Mouse (Mus musculus) retina, postnatal 1 day (tissue): ENCODE data around the gene S100a3.
A peak's percentile ranks its signal among the peaks of the same experiment; 100 is the strongest.

Source experiments
- DNase-seq: peaks from one replicate; pipeline ENCODE4 v3.0.0-alpha.2; 2012

Gene S100a3

GRCm38 (mm10) chr3:90575320-90575719 lies 14.9 kb downstream of the S100a3 start:
- no peak for DNase-seq

- no peak for DNase-seq
Measured at GRCm38 (mm10) chr3:90576351-90577001, 16.1 kb downstream of the S100a3 start.

- DNase-seq, result no peak
Measured at GRCm38 (mm10) chr3:90579433-90579832, 19.1 kb downstream of the S100a3 start.

GRCm38 (mm10) chr3:90581141-90581540 lies 20.8 kb downstream of the S100a3 start:
- no peak for DNase-seq

- DNase-seq, result peak; percentile 28
Measured at GRCm38 (mm10) chr3:90582156-90582555, 21.8 kb downstream of the S100a3 start.

- no peak for DNase-seq
Measured at GRCm38 (mm10) chr3:90582556-90582955, 22.2 kb downstream of the S100a3 start.

GRCm38 (mm10) chr3:90583893-90584292 lies 23.5 kb downstream of the S100a3 start:
- DNase-seq, result no peak

GRCm38 (mm10) chr3:90585595-90585994 lies 25.2 kb downstream of the S100a3 start:
- DNase-seq, result peak; percentile 84

GRCm38 (mm10) chr3:90586016-90586643 lies 25.8 kb downstream of the S100a3 start:
- DNase-seq, result no peak

- DNase-seq, result no peak
Measured at GRCm38 (mm10) chr3:90586906-90587305, 26.5 kb downstream of the S100a3 start.

GRCm38 (mm10) chr3:90587361-90588101 lies 27.2 kb downstream of the S100a3 start:
- no peak for DNase-seq

GRCm38 (mm10) chr3:90589390-90589789 lies 29.0 kb downstream of the S100a3 start:
- no peak for DNase-seq

GRCm38 (mm10) chr3:90589947-90590346 lies 29.6 kb downstream of the S100a3 start, which contains the start of gene S100a2:
TSS of gene S100a2 (plus strand) at chr3:90590247.
- no peak for DNase-seq

GRCm38 (mm10) chr3:90594466-90594865 lies 34.1 kb downstream of the S100a3 start:
- no peak for DNase-seq

- no peak for DNase-seq
Measured at GRCm38 (mm10) chr3:90595556-90595955, 35.2 kb downstream of the S100a3 start.

- DNase-seq, result no peak
Measured at GRCm38 (mm10) chr3:90596810-90597209, 36.4 kb downstream of the S100a3 start.

- peak; percentile 70 for DNase-seq
Measured at GRCm38 (mm10) chr3:90597736-90598135, 37.4 kb downstream of the S100a3 start.

GRCm38 (mm10) chr3:90598212-90598611 lies 37.8 kb downstream of the S100a3 start:
- DNase-seq, result peak; percentile 84

- no peak for DNase-seq
Measured at GRCm38 (mm10) chr3:90599401-90599800, 39.0 kb downstream of the S100a3 start.

GRCm38 (mm10) chr3:90600036-90600435 lies 39.7 kb downstream of the S100a3 start:
- DNase-seq, result peak; percentile 41

GRCm38 (mm10) chr3:90600458-90601195 lies 40.2 kb downstream of the S100a3 start:
- DNase-seq, result no peak

GRCm38 (mm10) chr3:90601486-90602110 lies 41.2 kb downstream of the S100a3 start, which contains the start of gene Gm42674:
TSS of gene Gm42674 (plus strand) at chr3:90601904.
- DNase-seq, result no peak

- DNase-seq, result peak; percentile 24
Measured at GRCm38 (mm10) chr3:90603623-90604022, 43.2 kb downstream of the S100a3 start, which contains the start of gene S100a4. TSS of gene S100a4 (plus strand) at chr3:90603771.
